ENCODE assay signal across 8 mouse cellular contexts in the genomic region with DNA sequence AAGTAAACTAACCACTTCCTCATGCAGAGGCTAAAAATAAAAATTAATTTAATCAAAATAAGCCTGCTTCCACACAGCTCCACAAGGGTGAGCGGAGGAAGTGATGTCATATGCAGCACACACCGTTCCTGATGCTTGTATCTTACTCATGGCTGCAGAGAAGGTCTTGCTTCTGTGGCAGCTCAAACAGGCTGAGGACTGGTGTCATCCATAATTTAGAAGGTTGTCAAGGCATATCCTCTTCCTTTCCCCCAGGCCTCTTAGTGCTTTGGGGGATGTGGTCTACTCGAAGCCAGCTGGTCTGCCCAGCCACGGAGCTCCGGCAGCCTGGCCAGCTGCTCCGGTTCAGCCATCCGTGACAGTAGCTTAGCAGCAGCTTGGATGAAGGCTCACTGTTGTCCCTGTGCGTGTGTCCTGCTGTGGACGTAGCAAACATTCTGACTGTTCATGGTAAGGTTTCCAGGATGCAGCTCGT. TPM values are rescaled to one million over a fixed set of nuclear protein-coding genes. Genes with fewer than 3 reads are reported as not detected.
DNase-seq lines count a peak whose midpoint lies in the region; ATAC-seq and TF ChIP-seq lines count a peak whose summit lies in the region.

No protein-coding gene starts in this region.

- peak; percentile 83 for ATAC-seq in forebrain, embryonic 11.5 days (replicated peaks; ENCODE audit: low FRiP score)
- ATAC-seq in lung, postnatal 0 days, result peak; percentile 86

- H3K27me3 ChIP-seq in forebrain, embryonic 11.5 days (ENCODE audit: control insufficient read depth, insufficient read depth, low read length), result no peaks in the 10 kb centered on the region
- no peaks in the 10 kb centered on the region for H3K27me3 ChIP-seq in lung, postnatal 0 days (replicated peaks; ENCODE audit: insufficient read depth, low read length)

- no peaks in the 10 kb centered on the region for H3K9me3 ChIP-seq in forebrain, embryonic 11.5 days (ENCODE audit: control insufficient read depth, low read length)
- H3K9me3 ChIP-seq in lung, postnatal 0 days (ENCODE audit: low read length), result no peaks in the 10 kb centered on the region

- TF ChIP-seq CTCF in lung, postnatal 0 days (IDR thresholded peaks at IDR 0.05), result 0 out of 2 replicates have a peak, but pooled peaks have one; percentile 16

- no peak overlapping the region for H3K4me2 ChIP-seq in forebrain, embryonic 11.5 days (ENCODE audit: low read depth, low read length, severe bottlenecking)
- H3K4me2 ChIP-seq in lung, postnatal 0 days (replicated peaks; ENCODE audit: low read depth, low read length), result peak overlapping the region; percentile 29; the same call in 1 of the 2 replicates

- no peak overlapping the region for H3K4me3 ChIP-seq in forebrain, embryonic 11.5 days (ENCODE audit: low read depth, low read length)
- no peak overlapping the region for H3K4me3 ChIP-seq in lung, postnatal 0 days (ENCODE audit: low read depth, low read length)

- H3K36me3 ChIP-seq in forebrain, embryonic 11.5 days (ENCODE audit: control insufficient read depth, insufficient read depth, low read length), result no peaks in the 10 kb centered on the region
- no peaks in the 10 kb centered on the region for H3K36me3 ChIP-seq in lung, postnatal 0 days (ENCODE audit: insufficient read depth, low read length)

- H3K27ac ChIP-seq in forebrain, embryonic 11.5 days (ENCODE audit: low read depth, low read length), result no peak overlapping the region
- peak overlapping the region; percentile 77 for H3K27ac ChIP-seq in lung, postnatal 0 days (ENCODE audit: low read length)

- H3K4me1 ChIP-seq in forebrain, embryonic 11.5 days (replicated peaks; ENCODE audit: control insufficient read depth, insufficient read depth, low read length), result no peaks in the 10 kb centered on the region
- H3K4me1 ChIP-seq in lung, postnatal 0 days (ENCODE audit: insufficient read depth, low read depth, low read length), result peaks cover 7% of the 10 kb centered on the region; the same call in 1 of the 2 replicates

- 36% methylated on average over 10 of the region's 10 CpGs for WGBS in forebrain, embryonic 11.5 days
- WGBS in lung, postnatal 0 days, result 32% methylated on average over 10 of the region's 10 CpGs

- intact Hi-C loops in heart, postnatal 25 days (cut with DNase I), result no loop called here

- H3K9ac ChIP-seq in forebrain, embryonic 11.5 days (ENCODE audit: low read length), result no peak overlapping the region
- H3K9ac ChIP-seq in lung, postnatal 0 days (replicated peaks; ENCODE audit: low read depth), result no peak overlapping the region

- peak; percentile 91 for DNase-seq in heart, adult 11 months
- DNase-seq in heart, postnatal 25 days (ENCODE audit: low spot score), result no peak
- peak; percentile 60 for DNase-seq in forebrain, embryonic 11.5 days (ENCODE audit: low spot score)
- DNase-seq in induced T-regulatory cell, adult 2 months (ENCODE audit: low read depth), result peak; percentile 7
- DNase-seq in lung, postnatal 0 days (ENCODE audit: low spot score), result peak; percentile 52
- DNase-seq in retina, adult 2 months (ENCODE audit: low read depth, low spot score), result peak; percentile 9
- DNase-seq in right cerebral cortex, postnatal 4 days, result no peak
- DNase-seq in urinary bladder, postnatal 25 days (ENCODE audit: low spot score), result no peak

- TF ChIP-seq EP300 in lung, postnatal 0 days (IDR thresholded peaks at IDR 0.05), result peak; percentile 47; the same call in 1 of the 2 replicates

RNA-seq across cellular contexts. Expression of a gene that starts 6.6 kb away (rescaled TPM):
- total RNA-seq in heart, postnatal 25 days (2021), result 1 to 10 TPM; 4.9 to 5.7 TPM
- polyA plus RNA-seq in forebrain, embryonic 11.5 days (2014; fragmentation: Nextera tagmentation; extraction: Ambion mirVana), result 0.92 and 1.1 TPM in 2 replicates
- 47.2 and 48.0 TPM in 2 replicates for polyA plus RNA-seq in lung, postnatal 0 days (2015; fragmentation: Nextera tagmentation; extraction: Ambion mirVana)

Comparison
In these comparisons a context has a peak if more than half of its experiments do, and no peak if none do; other contexts are left out.
1. DNase-seq: peak in heart, adult 11 months (single experiment), forebrain, embryonic 11.5 days (single experiment), induced T-regulatory cell, adult 2 months (single experiment), lung, postnatal 0 days (single experiment) and retina, adult 2 months (single experiment); none in heart, postnatal 25 days (single experiment), right cerebral cortex, postnatal 4 days (single experiment) and urinary bladder, postnatal 25 days (single experiment).
2. RNA of a gene that starts 6.6 kb away (polyA plus RNA-seq): 47.2 to 48.0 TPM in lung, postnatal 0 days; 0.92 to 1.1 TPM in forebrain, embryonic 11.5 days; every median in the first group is over 10 times any median in the second.